In genomic region chr1:177427862-177428261, GRCm38 (mm10) we compare ENCODE assay signal across 13 mouse cellular contexts. TPM values are rescaled to one million over a fixed set of nuclear protein-coding genes. Genes with fewer than 3 reads are reported as not detected.
A peak's percentile ranks its signal among the peaks of the same experiment; 100 is the strongest.
DNase-seq lines count a peak whose midpoint lies in the region; ATAC-seq and TF ChIP-seq lines count a peak whose summit lies in the region.
"Had no signal": no experiment of that assay in that cellular context is flagged by ENCODE, and none has a peak within 500 bp of the region (broad histone marks: within the 10 kb centered on the region; RNA-seq: fewer than 3 reads in every experiment).

No protein-coding gene starts in this region.

- no peak for DNase-seq in forebrain, postnatal 0 days
- DNase-seq in forebrain, embryonic 11.5 days (ENCODE audit: low spot score), result no peak
- peak; percentile 27 for DNase-seq in thymus, postnatal 14 days
- DNase-seq in thymus, postnatal 10 days (ENCODE audit: low spot score in 2 of 2), result no peak
- DNase-seq in stomach, postnatal 0 days (ENCODE audit: low spot score), result no peak
- no peak for DNase-seq in cerebellum, postnatal 25 days
- no peak for DNase-seq in hindbrain, embryonic 10.5 days (ENCODE audit: low spot score)
- DNase-seq: cerebellum, adult 18-20 months; heart, adult 11 months; lung, embryonic 14.5 days; right cerebral cortex, postnatal 25 days had no signal

- no peak overlapping the region for H3K9ac ChIP-seq in forebrain, postnatal 0 days
- no peak overlapping the region for H3K9ac ChIP-seq in forebrain, embryonic 11.5 days (ENCODE audit: low read length)
- no peak overlapping the region for H3K9ac ChIP-seq in neural tube, embryonic 15.5 days (replicated peaks)
- H3K9ac ChIP-seq in stomach, postnatal 0 days (ENCODE audit: low read length), result no peak overlapping the region
- H3K9ac ChIP-seq: lung, embryonic 14.5 days had no signal

- TF ChIP-seq EP300 in stomach, postnatal 0 days (optimal IDR thresholded peaks at IDR 0.05), result no peak

- 76% methylated on average over 5 of the region's 5 CpGs for WGBS in forebrain, postnatal 0 days
- WGBS in forebrain, embryonic 11.5 days, result 84% methylated on average over 5 of the region's 5 CpGs
- 55% methylated on average over 5 of the region's 5 CpGs for WGBS in neural tube, embryonic 15.5 days
- whole genome bisulfite sequencing in stomach, postnatal 0 days, result 73% methylated on average over 5 of the region's 5 CpGs
- 80% methylated on average over 5 of the region's 5 CpGs for WGBS in hindbrain, embryonic 10.5 days

- H3K4me3 ChIP-seq in forebrain, postnatal 0 days (ENCODE audit: low read depth, low read length), result no peak overlapping the region
- no peak overlapping the region for H3K4me3 ChIP-seq in forebrain, embryonic 11.5 days (ENCODE audit: low read depth, low read length)
- H3K4me3 ChIP-seq in neural tube, embryonic 15.5 days (replicated peaks), result no peak overlapping the region
- H3K4me3 ChIP-seq in stomach, postnatal 0 days (ENCODE audit: low read depth, low read length), result no peak overlapping the region
- no peak overlapping the region for H3K4me3 ChIP-seq in hindbrain, embryonic 10.5 days
- H3K4me3 ChIP-seq: embryonic facial prominence, embryonic 10.5 days had no signal

- no peaks in the 10 kb centered on the region for H3K27me3 ChIP-seq in forebrain, postnatal 0 days (ENCODE audit: insufficient read depth, low read length)
- H3K27me3 ChIP-seq in forebrain, embryonic 11.5 days (ENCODE audit: control insufficient read depth, insufficient read depth, low read length), result no peaks in the 10 kb centered on the region
- no peaks in the 10 kb centered on the region for H3K27me3 ChIP-seq in neural tube, embryonic 15.5 days (replicated peaks)
- no peaks in the 10 kb centered on the region for H3K27me3 ChIP-seq in stomach, postnatal 0 days (ENCODE audit: control insufficient read depth, insufficient read depth, low read length)
- no peaks in the 10 kb centered on the region for H3K27me3 ChIP-seq in hindbrain, embryonic 10.5 days (ENCODE audit: insufficient read depth, poor library complexity, severe bottlenecking)

- H3K9me3 ChIP-seq in forebrain, postnatal 0 days (ENCODE audit: low read length), result no peaks in the 10 kb centered on the region
- H3K9me3 ChIP-seq in forebrain, embryonic 11.5 days (ENCODE audit: control insufficient read depth, low read length), result no peaks in the 10 kb centered on the region
- H3K9me3 ChIP-seq in neural tube, embryonic 15.5 days (replicated peaks), result no peaks in the 10 kb centered on the region
- no peaks in the 10 kb centered on the region for H3K9me3 ChIP-seq in stomach, postnatal 0 days (ENCODE audit: control insufficient read depth, low read length)
- H3K9me3 ChIP-seq in hindbrain, embryonic 10.5 days, result no peaks in the 10 kb centered on the region
- H3K9me3 ChIP-seq: embryonic facial prominence, embryonic 10.5 days had no signal

- H3K36me3 ChIP-seq in forebrain, postnatal 0 days (ENCODE audit: insufficient read depth), result no peaks in the 10 kb centered on the region
- no peaks in the 10 kb centered on the region for H3K36me3 ChIP-seq in forebrain, embryonic 11.5 days (ENCODE audit: control insufficient read depth, insufficient read depth, low read length)
- no peaks in the 10 kb centered on the region for H3K36me3 ChIP-seq in neural tube, embryonic 15.5 days
- H3K36me3 ChIP-seq in stomach, postnatal 0 days (ENCODE audit: control insufficient read depth, insufficient read depth, low read length), result no peaks in the 10 kb centered on the region
- H3K36me3 ChIP-seq in hindbrain, embryonic 10.5 days, result no peaks in the 10 kb centered on the region
- H3K36me3 ChIP-seq: embryonic facial prominence, embryonic 10.5 days had no signal

- TF ChIP-seq CTCF in forebrain, postnatal 0 days (IDR thresholded peaks at IDR 0.05; ENCODE audit: low read depth), result no peak
- no peak for TF ChIP-seq CTCF in stomach, postnatal 0 days (IDR thresholded peaks at IDR 0.05; ENCODE audit: low read depth)

- ATAC-seq in forebrain, postnatal 0 days, result no peak
- ATAC-seq in forebrain, embryonic 11.5 days (replicated peaks; ENCODE audit: low FRiP score), result no peak
- ATAC-seq in neural tube, embryonic 15.5 days (ENCODE audit: low FRiP score), result no peak
- no peak for ATAC-seq in stomach, postnatal 0 days (ENCODE audit: low FRiP score, low TSS enrichment)

- H3K4me1 ChIP-seq in forebrain, postnatal 0 days (ENCODE audit: insufficient read depth), result no peaks in the 10 kb centered on the region
- H3K4me1 ChIP-seq in forebrain, embryonic 11.5 days (replicated peaks; ENCODE audit: control insufficient read depth, insufficient read depth, low read length), result no peaks in the 10 kb centered on the region
- H3K4me1 ChIP-seq in neural tube, embryonic 15.5 days, result peaks cover 8% of the 10 kb centered on the region; the same call in 1 of the 2 replicates
- H3K4me1 ChIP-seq in stomach, postnatal 0 days (replicated peaks; ENCODE audit: control insufficient read depth, insufficient read depth), result no peaks in the 10 kb centered on the region
- H3K4me1 ChIP-seq in hindbrain, embryonic 10.5 days (replicated peaks), result no peaks in the 10 kb centered on the region
- H3K4me1 ChIP-seq: embryonic facial prominence, embryonic 10.5 days had no signal

- peak overlapping the region; percentile 17 for H3K4me2 ChIP-seq in forebrain, postnatal 0 days (ENCODE audit: low read depth)
- H3K4me2 ChIP-seq in forebrain, embryonic 11.5 days (ENCODE audit: low read depth, low read length, severe bottlenecking), result no peak overlapping the region
- H3K4me2 ChIP-seq in neural tube, embryonic 15.5 days, result peak overlapping the region; percentile 15; the same call in 1 of the 2 replicates
- H3K4me2 ChIP-seq in stomach, postnatal 0 days (replicated peaks; ENCODE audit: low read depth), result no peak overlapping the region
- H3K4me2 ChIP-seq: lung, embryonic 14.5 days had no signal

- peak overlapping the region; percentile 51 for H3K27ac ChIP-seq in forebrain, postnatal 0 days (ENCODE audit: low read depth, low read length)
- H3K27ac ChIP-seq in forebrain, embryonic 11.5 days (ENCODE audit: low read depth, low read length), result no peak overlapping the region
- no peak overlapping the region for H3K27ac ChIP-seq in neural tube, embryonic 15.5 days (replicated peaks)
- no peak overlapping the region for H3K27ac ChIP-seq in stomach, postnatal 0 days (replicated peaks)
- H3K27ac ChIP-seq in hindbrain, embryonic 10.5 days, result no peak overlapping the region
- H3K27ac ChIP-seq: embryonic facial prominence, embryonic 10.5 days had no signal

RNA-seq across cellular contexts. Expression of gene Zbtb18, which starts 14.3 kb away (rescaled TPM):
- 301 and 445 TPM in 2 replicates for total RNA-seq in forebrain, postnatal 0 days (2014; rRNA removed)
- polyA plus RNA-seq in forebrain, postnatal 0 days (2015; fragmentation: Nextera tagmentation; extraction: Ambion mirVana), result 88.6 and 138 TPM in 2 replicates
- 5.1 and 6.6 TPM in 2 replicates for polyA plus RNA-seq in forebrain, embryonic 11.5 days (2014; fragmentation: Nextera tagmentation; extraction: Ambion mirVana)
- 3.8 and 4.3 TPM in 2 replicates for polyA plus RNA-seq in neural tube, embryonic 15.5 days (2015; fragmentation: Nextera tagmentation; extraction: Ambion mirVana)
- polyA plus RNA-seq in stomach, postnatal 0 days (2015; fragmentation: Nextera tagmentation; extraction: Ambion mirVana), result 1.4 and 1.6 TPM in 2 replicates
- polyA plus RNA-seq in hindbrain, embryonic 10.5 days (2016; fragmentation: Nextera tagmentation; extraction: Ambion mirVana), result 7.8 and 8.4 TPM in 2 replicates

Comparison
In these comparisons a context has a peak if more than half of its experiments do, and no peak if none do; other contexts are left out.
1. H3K4me2 ChIP-seq: peak in forebrain, postnatal 0 days (single experiment) and neural tube, embryonic 15.5 days (single experiment); none in forebrain, embryonic 11.5 days (single experiment) and stomach, postnatal 0 days (single experiment).